Mouse (Mus musculus): ENCODE results near the gene Prtg. TPM values are rescaled to one million over a fixed set of nuclear protein-coding genes. Genes with fewer than 3 reads are reported as not detected.
A peak's percentile ranks its signal among the peaks of the same experiment; 100 is the strongest.

The Prtg gene
- total RNA-seq, 2 experiments from 2014 or later, result 1.7 to 3.0 TPM

GRCm38 (mm10) chr9:72808586-72808985 is 1.9 kb downstream of the Prtg start:
- DNase-seq (ENCODE audit: low spot score in 2 of 2), result no peak

GRCm38 (mm10) chr9:72809077-72809476 is 2.4 kb downstream of the Prtg start:
- DNase-seq (ENCODE audit: low spot score in 2 of 2), result no peak

- no peak for DNase-seq (ENCODE audit: low spot score in 2 of 2)
Observed at GRCm38 (mm10) chr9:72810607-72811006, 3.9 kb downstream of the Prtg start.

GRCm38 (mm10) chr9:72812091-72812490 is 5.4 kb downstream of the Prtg start:
- DNase-seq (ENCODE audit: low spot score in 2 of 2), result no peak

- no peak for DNase-seq (ENCODE audit: low spot score in 2 of 2)
Observed at GRCm38 (mm10) chr9:72812594-72813570, 6.2 kb downstream of the Prtg start.

- DNase-seq (ENCODE audit: low spot score in 2 of 2), result no peak
Observed at GRCm38 (mm10) chr9:72825511-72825910, 18.8 kb downstream of the Prtg start.

GRCm38 (mm10) chr9:72825976-72826375 is 19.3 kb downstream of the Prtg start:
- DNase-seq (ENCODE audit: low spot score in 2 of 2), result no peak

- DNase-seq (ENCODE audit: low spot score in 2 of 2), result no peak
Observed at GRCm38 (mm10) chr9:72828616-72829257, 22.1 kb downstream of the Prtg start.

GRCm38 (mm10) chr9:72833992-72834696 is 27.5 kb downstream of the Prtg start:
- no peak for DNase-seq (ENCODE audit: low spot score in 2 of 2)

GRCm38 (mm10) chr9:72835007-72835406 is 28.3 kb downstream of the Prtg start:
- peak in 1 of 2 experiments; percentile 25 for DNase-seq (ENCODE audit: low spot score in 2 of 2)

GRCm38 (mm10) chr9:72836708-72837495 is 30.2 kb downstream of the Prtg start:
- DNase-seq (ENCODE audit: low spot score in 2 of 2), result no peak

GRCm38 (mm10) chr9:72837598-72838160 is 31.0 kb downstream of the Prtg start:
- DNase-seq (ENCODE audit: low spot score in 2 of 2), result no peak

- no peak for DNase-seq (ENCODE audit: low spot score in 2 of 2)
Observed at GRCm38 (mm10) chr9:72838256-72838655, 31.6 kb downstream of the Prtg start.

GRCm38 (mm10) chr9:72839346-72839990 is 32.8 kb downstream of the Prtg start:
- DNase-seq (ENCODE audit: low spot score in 2 of 2), result no peak

GRCm38 (mm10) chr9:72844496-72844895 is 37.8 kb downstream of the Prtg start:
- peak; percentile 68 to 83 for DNase-seq (ENCODE audit: low spot score in 2 of 2)

- no peak for DNase-seq (ENCODE audit: low spot score in 2 of 2)
Observed at GRCm38 (mm10) chr9:72846160-72846559, 39.5 kb downstream of the Prtg start.

- no peak for DNase-seq (ENCODE audit: low spot score in 2 of 2)
Observed at GRCm38 (mm10) chr9:72851541-72851940, 44.9 kb downstream of the Prtg start.

GRCm38 (mm10) chr9:72851979-72852378 is 45.3 kb downstream of the Prtg start:
- no peak for DNase-seq (ENCODE audit: low spot score in 2 of 2)

GRCm38 (mm10) chr9:72853681-72854190 is 47.1 kb downstream of the Prtg start:
- no peak for DNase-seq (ENCODE audit: low spot score in 2 of 2)

GRCm38 (mm10) chr9:72856721-72857120 is 50.0 kb downstream of the Prtg start:
- no peak for DNase-seq (ENCODE audit: low spot score in 2 of 2)
